Mouse (Mus musculus) natural killer cell, adult 2 months (primary cell): ENCODE measurements around the gene Pik3cd.
"Not testable (repeated sequence)": the region's sequence is repeated elsewhere in the genome, so short reads cannot be mapped to it uniquely, and the experiment has no call there.

ENCODE experiments used
- DNase-seq, 2 experiments: peaks; one replicate each; pipeline ENCODE4 v3.0.0; 2022; ENCODE audit warnings: low spot score in 2 of 2

Pik3cd gene

DNA sequence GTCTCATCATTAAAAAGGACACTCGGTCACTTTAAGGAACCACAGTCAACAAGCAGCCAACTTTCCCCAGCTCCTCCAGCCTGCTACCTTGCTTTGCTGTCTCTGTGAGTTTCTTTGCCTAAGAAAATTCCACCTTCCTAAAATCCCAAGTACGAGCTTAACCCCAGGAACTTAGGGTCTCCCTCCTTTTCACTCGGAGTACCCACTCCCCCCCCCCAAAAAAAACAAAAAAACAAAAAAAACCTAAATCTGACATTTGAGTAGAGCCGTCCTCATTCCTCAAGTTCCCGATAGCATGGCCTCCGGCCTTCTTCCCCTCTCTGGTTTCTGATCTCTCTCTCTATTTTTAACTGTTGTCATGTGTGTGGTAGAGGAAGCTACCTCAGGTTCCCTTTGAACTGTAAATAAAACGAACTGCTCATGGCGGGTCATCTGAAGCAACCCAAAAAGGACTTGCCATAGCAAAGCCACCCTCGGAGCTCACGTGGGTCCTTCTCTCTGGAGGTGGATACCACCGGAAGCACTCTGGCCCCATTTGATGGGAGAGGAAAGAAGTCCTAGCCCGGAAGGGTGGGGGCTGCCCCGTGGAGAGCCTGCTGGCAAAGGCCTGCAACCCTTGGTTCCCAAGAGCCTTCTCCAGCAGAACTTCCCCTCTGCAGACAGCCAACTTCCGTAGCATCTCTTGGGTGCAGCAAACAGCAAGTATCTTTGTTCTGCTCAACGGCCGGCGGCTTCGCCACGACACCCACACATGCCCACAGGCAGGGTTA is at the start of gene Pik3cd:
Gene Pik3cd, minus strand, starts transcription at position 362 of the 770 bp plus-strand sequence.
- DNase-seq, result peak; percentile 67 to 71

DNA sequence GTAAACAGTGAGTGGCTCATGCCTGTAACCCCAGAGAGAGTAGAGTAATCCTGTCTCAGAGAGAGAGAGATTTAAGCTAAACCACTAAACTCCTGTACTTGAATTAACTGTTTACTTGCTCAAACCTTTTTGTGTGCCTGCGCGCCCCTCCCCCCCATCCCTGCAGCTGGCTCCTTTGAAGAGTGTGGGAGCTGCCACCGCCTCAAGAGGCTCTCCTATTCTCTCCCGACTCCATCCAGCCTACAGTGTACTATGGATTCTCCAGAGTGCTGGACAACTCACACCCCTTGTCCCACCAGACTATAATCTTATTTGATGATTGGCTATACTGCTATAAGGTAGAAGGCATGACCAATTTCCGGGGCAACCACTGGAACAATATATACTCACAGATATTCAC is 48.3 kb upstream of the Pik3cd start:
- DNase-seq, result no peak

DNA sequence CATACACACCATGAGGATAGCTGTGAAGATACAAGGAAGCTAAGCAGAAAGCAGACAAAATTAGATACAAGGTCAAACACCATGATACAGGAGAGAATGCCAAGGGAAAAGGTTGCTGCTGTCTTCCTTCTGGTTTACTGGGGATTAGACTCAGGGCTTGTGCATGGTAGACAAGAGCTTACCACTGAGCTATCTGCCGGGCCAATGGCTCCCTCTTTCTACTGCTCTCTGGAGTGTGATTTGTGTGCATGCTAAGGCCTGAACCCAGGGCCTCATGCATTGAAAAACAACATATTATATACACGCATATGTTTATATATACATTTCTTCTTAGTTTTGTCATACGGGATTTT is 47.3 kb upstream of the Pik3cd start:
- not testable (repeated sequence) for DNase-seq

DNA sequence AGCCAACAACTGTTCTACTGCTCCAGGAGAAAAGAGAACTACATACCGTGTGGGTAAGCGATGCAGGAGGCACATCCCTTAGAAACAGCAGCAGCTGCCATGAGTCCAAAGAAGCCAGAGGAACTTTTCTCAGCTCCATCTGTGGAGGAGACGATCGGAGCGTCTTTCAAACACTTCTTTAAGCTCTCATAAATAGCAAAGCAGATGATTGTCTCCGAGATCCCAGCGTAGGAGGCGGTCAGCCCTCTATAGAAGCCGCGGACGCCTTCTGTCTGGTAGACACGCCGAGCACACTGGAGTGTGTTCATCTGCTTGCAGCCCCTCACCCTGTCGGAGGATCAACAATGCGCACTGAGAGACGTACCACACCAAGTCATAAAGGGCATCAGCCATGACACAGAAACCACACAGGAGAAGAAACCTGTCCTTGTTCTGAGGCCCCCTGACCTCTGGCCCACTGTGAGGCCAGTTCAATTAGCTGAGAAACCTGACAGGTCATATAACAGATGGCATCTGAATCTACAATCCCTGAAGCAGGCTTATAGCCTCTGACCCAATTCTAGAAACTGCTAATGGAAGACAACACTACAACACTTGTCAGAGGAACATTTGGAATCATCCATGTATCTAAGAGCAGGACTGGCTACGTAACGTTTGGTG is 46.8 kb upstream of the Pik3cd start:
- DNase-seq, result no peak

DNA sequence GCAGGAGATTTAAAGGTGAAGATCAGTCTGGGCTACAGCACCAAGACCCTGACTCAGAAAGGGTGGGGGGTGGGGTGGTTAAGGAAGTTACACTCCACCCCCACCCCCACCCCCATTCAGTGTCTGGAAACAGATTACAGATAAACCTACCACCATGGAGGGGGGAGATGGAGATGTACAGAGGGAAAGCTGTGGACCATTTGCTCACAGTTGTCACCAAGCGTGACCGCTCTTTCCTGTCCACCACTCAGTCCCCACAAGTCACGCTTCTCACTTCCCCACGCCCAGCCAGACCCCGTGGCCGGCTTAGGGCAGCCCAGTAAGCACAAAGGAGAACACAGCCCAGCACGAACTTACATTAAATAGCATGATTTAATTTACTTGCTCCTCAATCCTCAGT is 41.7 kb upstream of the Pik3cd start:
- DNase-seq, result no peak

DNA sequence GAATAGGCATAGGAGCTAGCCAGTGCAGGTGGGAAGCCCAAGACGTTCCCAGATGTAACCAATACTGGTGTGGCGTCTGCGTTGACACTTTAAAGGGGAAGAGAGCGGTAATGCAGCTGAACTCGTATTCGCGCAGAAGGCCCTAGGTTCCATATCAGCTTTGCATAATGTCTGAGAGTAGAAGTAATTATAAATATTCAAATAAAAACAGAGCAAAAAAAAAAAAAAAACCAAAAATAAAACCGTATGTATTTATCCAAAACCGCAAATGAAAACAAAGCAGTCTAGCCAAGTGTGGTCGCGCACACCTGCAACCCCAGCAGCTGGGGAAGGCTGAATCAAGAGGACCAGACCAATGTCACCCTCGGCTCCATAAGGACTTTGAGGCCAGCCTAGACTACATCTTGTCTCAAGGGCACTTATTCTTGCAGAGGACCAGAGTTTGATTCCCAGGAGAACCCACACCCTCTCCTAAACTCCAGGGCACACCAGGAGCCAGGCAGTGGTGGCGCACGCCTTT is 39.7 kb upstream of the Pik3cd start:
- DNase-seq, result no peak

DNA sequence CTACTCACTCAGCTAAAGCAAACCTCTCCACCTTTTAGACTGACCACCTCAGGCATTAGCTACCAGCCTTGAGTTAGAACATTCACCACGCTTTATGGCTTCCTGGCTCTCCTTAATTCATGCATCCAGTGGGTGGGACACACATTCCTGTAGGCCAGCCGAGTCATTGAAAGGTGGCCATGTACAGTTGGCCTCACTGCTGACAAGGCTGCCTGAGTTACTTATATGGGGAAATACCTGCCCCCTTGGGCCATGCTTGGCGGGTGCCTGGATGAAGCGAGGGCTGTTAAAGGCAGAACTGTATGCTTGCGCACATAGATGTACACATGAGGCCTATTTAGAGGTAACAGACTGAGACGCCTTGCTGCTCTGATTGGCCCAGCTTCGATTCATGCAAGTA is 37.9 kb upstream of the Pik3cd start:
- DNase-seq, result no peak

DNA sequence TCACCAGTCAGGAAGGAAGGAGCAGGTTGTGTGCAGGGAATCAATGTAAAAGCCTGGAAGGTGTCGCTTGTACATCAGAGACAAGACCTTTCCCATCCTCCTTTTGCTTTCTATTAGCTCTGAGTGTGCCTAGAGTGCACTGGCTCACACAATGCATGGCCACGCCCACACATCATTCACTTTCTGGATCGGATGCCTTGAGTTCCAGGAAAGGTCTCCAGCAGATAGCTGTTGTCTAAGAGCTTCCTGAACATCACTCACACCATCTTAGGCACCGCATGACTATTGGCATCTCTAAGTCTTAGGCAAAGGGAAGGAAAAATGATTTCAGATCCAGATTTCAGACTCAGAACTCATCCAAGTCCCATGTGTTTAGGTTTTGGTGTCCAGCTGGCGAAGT is 37.1 kb upstream of the Pik3cd start:
- no peak for DNase-seq

DNA sequence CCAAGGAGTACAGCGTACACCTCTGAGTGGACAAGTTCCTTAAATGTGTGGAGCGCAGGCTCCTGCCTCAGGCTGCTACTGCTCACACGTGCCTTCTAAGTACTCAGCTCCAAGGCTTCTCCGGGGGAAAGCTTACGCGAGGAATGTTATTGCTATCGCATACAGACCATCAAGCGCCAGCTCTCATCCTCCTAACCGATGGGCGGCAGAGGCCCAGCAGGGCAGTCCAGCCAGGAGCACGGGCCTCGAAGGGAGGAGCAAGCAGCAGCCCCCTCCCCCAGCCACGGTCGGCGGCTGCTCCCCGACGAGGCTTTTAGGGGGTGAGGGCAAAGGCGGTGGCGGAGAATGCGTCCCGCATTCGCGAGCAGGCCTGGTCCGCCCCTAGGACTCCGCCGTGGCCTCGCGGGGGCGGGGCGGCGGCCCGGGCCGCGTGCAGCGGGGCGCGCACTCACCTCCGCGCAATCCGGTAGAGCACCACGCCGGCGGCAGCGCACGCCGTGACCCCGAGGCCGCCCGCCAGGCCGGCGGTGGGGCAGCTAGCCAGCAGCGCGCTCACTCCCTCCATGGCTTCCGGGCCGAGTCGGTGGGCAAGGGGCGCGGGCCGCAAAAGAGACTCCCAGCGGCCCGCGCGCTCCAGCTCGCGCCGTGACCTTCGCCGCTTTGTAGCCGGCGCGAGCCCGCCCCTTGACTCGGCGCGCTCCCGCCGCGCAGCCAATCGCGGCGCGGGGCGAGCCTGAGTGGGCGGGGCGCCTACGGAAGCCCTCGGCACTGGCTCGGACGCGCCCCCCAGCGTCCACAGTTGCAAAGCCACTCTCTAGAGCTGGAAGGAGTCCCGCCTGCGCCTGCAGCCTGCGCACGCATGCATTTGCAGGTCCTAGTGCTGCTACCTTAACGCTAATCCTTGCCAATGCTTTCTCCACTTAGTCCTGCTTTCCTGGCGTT is 35.3 kb upstream of the Pik3cd start, which contains the start of gene Tmem201:
Gene Tmem201, minus strand, starts transcription at position 662 of the 942 bp plus-strand sequence.
- peak; percentile 86 to 92 for DNase-seq

DNA sequence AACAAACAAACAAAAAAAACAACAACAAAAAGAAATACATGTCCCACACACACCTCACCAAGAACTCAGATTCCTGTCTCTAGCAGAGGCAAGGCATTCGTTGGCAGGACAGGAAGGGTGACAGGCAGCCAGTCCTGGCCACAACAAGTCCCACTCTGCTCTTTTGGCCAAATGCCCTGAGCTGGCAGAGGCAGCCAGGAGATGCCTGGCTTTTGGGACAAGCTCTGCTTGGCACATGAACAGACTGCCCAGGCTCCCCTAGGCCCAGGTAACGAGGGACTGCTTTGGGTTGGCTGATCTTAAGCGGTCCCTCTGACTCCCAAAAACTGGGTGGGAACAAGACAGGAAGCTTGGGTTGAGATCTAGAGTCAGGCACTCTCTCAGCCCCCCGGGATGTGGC is 34.2 kb upstream of the Pik3cd start:
- no peak for DNase-seq

DNA sequence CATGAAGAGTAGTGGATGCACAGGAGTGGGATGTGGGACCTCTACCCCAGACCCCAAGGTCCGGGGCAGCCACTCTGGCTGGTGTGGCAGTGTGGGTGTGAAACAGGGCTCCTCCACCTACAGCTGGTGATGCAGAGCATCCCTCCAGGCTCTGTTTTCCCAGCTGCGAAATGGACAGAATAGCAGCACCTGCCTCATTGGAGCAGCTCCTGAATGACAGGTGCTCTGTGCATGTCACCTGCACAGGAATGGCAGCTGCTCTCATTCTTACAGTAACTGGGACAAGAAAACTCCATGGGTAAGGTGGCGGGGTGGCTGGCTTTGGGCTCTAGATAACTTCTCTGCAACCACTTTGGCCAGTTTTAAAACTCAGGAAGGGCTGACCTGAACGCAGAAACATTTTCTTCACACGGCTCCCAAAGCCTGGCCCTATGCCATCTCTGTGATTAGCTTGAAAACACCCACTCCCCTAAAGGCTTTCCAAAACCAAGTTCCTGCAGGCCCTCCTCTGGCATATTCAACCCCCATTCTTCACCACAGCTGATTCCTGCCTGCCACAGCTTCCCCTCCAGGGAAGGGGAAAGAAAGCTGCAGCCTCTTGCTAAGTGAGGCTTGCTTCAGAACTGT is 33.4 kb upstream of the Pik3cd start:
- no peak for DNase-seq

DNA sequence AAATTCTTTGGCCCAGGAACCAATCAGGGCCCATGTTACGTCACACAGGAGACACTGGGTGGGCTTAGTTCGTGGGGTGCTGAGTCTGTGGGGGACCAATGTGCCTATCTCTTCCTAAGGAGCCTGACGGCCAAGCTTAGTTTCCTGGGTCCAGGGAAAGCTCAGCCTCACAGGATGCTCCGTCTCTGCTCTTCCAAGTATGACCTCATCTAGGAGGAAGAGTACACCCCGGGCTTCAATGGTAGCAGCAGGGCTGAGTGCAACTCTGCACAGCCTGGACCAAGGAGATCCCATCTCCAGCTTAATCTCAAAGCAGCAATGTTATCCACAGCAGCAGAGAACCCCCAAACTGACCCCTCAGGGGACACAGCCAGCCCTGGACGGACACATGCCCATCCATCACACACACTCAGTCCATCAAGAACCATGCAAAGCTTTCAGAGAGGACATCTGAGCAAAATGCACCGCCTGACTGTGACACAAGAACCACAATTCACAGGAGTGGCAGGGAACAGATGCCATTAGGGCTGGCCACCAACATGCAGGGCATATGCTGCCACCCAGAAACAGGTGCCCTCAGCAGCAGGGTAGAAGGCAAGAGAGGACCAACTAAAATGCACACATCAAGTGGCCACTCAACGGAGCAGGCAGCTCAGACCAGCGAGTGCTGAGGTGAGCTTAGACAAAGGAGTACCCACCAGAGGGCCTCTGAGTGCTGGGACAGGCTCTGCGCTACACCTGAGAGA is 32.5 kb upstream of the Pik3cd start:
- DNase-seq, result no peak

DNA sequence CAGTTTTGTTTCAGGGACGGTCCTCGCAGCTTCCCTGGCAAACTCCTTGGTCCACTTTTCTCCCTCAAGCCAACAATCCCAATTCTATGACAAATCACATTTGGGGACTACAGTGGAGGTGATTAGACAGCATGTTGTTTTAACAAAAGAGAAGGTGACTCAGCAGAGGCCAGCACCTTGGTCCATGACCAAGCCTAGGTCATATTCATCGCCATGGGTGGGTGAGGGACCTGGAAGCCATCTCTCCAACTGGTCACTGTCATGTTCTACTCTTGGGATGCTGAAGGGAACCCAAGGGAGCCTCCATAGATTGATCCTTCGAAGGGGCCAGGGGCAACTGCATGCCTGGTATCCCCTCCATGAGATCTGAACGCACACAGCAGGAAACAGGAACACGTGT is 31.9 kb upstream of the Pik3cd start:
- no peak for DNase-seq

DNA sequence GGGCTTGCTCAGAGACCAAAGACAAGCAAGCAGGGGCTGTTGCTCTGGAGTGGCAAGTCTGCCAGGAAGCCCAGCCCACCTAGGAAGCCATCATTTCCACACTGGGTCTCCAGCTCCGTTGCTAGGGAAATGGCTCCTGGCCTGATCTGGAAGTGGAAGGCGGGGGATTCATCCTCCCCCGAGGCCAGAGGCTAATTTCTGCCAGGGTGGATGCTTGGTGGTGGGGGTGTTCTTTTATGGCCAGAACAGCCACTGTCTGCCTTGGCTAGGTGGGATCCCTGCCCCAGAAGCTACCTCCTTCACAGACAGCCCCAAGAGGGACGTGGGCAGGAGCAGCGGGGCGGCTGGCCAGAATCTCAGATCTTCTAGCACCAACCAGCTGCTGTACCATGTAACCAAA is 31.4 kb upstream of the Pik3cd start:
- no peak for DNase-seq

DNA sequence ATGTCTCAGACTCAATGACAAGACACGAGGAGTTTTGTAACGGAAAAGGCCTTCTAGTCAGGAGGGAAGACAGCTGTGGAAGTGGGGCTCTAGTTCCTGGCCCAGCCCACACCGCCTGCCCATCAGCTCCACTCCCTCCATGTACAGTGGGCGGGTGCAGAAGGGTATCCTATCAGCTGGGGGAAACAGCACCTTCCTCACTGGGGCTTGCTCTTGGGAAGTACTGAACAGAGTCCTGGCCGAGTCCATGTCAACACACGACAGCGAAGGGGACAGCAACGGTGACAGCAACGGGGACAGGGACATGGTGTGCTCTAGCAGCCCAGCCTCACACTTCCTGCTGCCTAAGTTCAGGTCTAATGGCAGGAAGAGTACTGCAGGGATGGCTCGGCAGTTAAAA is 30.4 kb upstream of the Pik3cd start:
- no peak for DNase-seq

DNA sequence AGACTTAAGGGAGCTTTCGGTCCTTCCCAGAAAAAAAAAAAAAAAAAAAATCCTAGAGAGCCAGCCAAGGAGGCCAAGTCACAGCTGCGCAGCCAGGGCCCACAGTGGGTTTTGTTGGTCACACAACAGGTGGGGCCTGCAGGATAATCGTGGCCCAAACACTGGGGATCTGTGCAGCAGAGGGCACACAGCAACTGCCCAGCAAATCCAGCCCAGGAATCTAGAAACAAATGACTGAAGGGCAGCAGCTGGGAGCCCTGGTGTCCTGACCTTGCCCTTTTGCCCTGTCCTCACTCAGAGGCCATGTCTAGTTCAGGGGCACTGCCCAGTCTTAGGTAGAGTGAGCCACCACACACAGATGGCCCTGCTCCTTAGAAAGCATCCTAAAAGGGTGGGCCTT is 29.9 kb upstream of the Pik3cd start:
- DNase-seq, result no peak

DNA sequence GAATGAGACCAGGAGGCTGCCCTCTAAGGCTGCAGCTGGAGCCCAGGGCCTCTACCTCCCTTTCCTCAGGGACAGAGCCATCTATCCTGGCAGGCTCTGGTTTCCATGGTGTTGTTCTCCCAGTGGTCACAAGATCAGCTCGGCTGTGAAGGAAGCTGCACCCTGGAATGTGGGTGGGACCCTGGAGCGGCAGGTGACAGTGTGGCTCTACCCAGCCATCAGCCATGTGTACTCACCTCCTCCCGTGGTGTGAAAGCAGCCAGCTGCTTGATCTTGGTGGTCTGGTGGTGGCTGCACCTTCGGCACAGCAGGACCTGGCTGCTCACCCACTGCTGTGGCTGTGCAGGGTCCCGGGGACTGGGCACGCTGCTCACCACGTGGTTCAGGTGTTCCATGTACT is 28.5 kb upstream of the Pik3cd start:
- DNase-seq, result no peak

DNA sequence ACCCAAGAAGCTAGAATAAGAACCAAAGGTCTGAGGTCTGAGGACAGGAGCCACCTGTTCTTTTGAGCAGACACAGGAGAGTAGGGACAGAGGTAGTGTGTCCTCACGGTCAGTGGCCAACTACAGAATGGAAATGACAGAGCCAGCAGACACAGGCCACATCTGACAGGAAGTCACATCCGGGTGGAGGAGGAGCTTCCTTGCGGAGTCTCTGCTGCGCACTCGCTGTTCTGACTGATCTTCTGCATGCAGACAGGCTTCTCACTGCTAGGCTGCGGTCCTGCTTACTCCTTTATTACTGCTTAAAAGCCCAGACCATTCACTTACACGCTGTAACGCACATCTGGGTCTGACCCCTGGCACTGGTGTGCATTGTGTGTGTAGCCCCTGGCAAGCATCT is 26.4 kb upstream of the Pik3cd start:
- DNase-seq, result no peak

DNA sequence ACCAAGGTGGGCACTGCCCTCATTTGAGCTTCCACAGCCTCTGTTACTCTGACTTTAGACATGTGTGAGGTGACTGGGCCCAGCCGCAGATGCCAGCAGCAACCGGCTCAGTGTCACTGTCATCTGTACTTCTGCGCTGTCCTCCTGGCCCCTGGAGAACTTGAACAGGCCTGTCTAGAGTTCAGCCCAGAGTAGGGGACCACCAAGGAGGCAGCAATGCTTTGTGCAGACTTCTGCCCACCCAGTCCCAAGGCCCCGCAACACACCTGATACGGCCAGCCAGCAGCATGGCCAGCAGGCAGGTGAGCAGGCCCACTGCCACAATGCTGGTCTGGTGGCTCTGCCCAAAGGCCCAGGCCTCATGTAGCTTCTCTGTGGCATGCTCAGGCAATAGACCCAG is 25.3 kb upstream of the Pik3cd start:
- DNase-seq, result no peak

DNA sequence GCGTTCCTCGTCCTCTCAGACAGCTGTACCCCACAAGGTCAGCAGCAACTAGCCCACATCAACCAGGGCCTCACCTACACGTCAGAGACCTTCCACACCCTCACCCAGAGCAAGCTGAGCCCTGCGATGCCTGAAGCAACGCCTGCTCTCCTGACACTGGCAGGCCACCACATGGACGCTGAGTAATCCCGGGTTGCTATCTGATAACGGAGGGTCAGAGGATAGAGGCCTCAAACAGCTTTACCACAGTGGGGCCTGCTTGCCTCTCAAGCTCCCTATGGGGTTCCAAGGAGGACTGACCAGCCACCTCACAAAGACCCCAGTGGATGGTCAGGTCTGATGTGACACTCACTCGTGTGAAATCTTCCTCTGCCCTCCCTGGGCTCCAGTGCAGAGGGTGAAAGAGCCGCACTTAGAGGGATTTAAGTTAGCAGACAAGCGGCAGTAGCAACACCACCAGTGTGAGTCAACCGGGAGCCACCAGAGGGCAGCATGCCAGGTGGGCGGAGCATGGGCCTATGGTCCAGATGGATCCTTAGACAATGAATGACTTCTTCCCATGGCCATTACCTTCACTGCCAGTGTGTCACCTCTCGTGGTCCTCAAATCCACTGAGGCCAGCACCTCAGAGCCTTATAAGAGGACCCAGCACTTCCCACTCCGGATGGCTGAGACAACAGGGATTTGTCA is 23.4 kb upstream of the Pik3cd start:
- DNase-seq, result peak; percentile 30 to 56
